Mouse (Mus musculus) lung, postnatal 0 days (tissue): ENCODE data around the gene Strip2. TPM values are rescaled to one million over a fixed set of nuclear protein-coding genes. Genes with fewer than 3 reads are reported as not detected.

Source experiments
- ATAC-seq: fragments of 200-750 bp; cut with Nextera tagmentation; 2 replicates; pipeline ENCODE4 v1.8.0; 2017; ENCODE audit warnings: moderate library complexity
- DNase-seq: peaks from one replicate; pipeline ENCODE4 v3.0.0-alpha.2; 2016; ENCODE audit warnings: low spot score
- H3K27ac ChIP-seq: fragments of 300-500 bp; sonication (generic); 2 replicates; pipeline ENCODE4 v1.5.1; 2014; ENCODE audit warnings: antibody characterized with exemption, mild to moderate bottlenecking, low read length, mixed read lengths
- H3K27me3 ChIP-seq: fragments of 300-500 bp; sonication (generic); replicated peaks from 2 replicates; pipeline ENCODE4 v1.6.1; 2014; ENCODE audit warnings: low read length, mixed read lengths; ENCODE audit not compliant: insufficient read depth
- H3K36me3 ChIP-seq: fragments of 300-500 bp; sonication (generic); 2 replicates; pipeline ENCODE4 v1.6.1; 2014; ENCODE audit warnings: low read length, mixed read lengths; ENCODE audit not compliant: insufficient read depth
- H3K4me1 ChIP-seq: fragments of 300-500 bp; sonication (generic); 2 replicates; pipeline ENCODE4 v1.6.1; 2014; ENCODE audit warnings: antibody characterized with exemption, low read depth, low read length, mixed read lengths; ENCODE audit not compliant: insufficient read depth
- H3K4me2 ChIP-seq: fragments of 300-500 bp; sonication (generic); replicated peaks from 2 replicates; pipeline ENCODE4 v1.6.1; 2014; ENCODE audit warnings: low read depth, mild to moderate bottlenecking, low read length, moderate library complexity, mixed read lengths
- H3K4me3 ChIP-seq: fragments of 300-500 bp; sonication (generic); 2 replicates; pipeline ENCODE4 v1.5.1; 2014; ENCODE audit warnings: low read depth, low read length
- H3K9ac ChIP-seq: fragments of 300-500 bp; sonication (generic); replicated peaks from 2 replicates; pipeline ENCODE4 v1.6.1; 2014; ENCODE audit warnings: low read depth, mild to moderate bottlenecking
- H3K9me3 ChIP-seq: fragments of 300-500 bp; sonication (generic); 2 replicates; pipeline ENCODE4 v1.6.1; 2016; ENCODE audit warnings: low read length, mixed read lengths
- CTCF ChIP-seq: IDR thresholded peaks from 2 replicates; pipeline ENCODE4 v1.5.1; 2016; ENCODE audit warnings: antibody characterized with exemption, mild to moderate bottlenecking
- EP300 ChIP-seq: IDR thresholded peaks from 2 replicates; pipeline ENCODE4 v1.6.1; 2016; ENCODE audit warnings: antibody characterized with exemption, mild to moderate bottlenecking, control low read depth
- WGBS: fragments of 180-500 bp; shearing (Covaris S2); extraction: QIAGEN DNeasy Blood & Tissue Kit; methylation state at CpG from one replicate; pipeline ENCODE4 v1.1.7; 2014; 5-methylcytosine and 5-hydroxymethylcytosine counted together
- polyA plus RNA-seq: library from polyadenylated mRNA; unstranded; fragments of >200 nt; fragmentation: Nextera tagmentation; extraction: Ambion mirVana; gene quantifications from 2 replicates; pipeline ENCODE4 v1.2.1, GENCODE M21; 2015

Gene Strip2
- polyA plus RNA-seq, 1 experiment from 2014 or later = 0.47 TPM

- H3K4me1 ChIP-seq = no peaks in the 10 kb centered on the region
- no peak overlapping the region for H3K4me3 ChIP-seq
- no peak for DNase-seq
- H3K27me3 ChIP-seq = no peaks in the 10 kb centered on the region
- ATAC-seq = no peak
- no peaks in the 10 kb centered on the region for H3K9me3 ChIP-seq
- no peak overlapping the region for H3K9ac ChIP-seq
- WGBS = 80% methylated on average over 3 of the region's 3 CpGs
- no peak overlapping the region for H3K4me2 ChIP-seq
- no peak overlapping the region for H3K27ac ChIP-seq
- no peaks in the 10 kb centered on the region for H3K36me3 ChIP-seq
- TF ChIP-seq CTCF (no peak), EP300 (no peak)
These were observed 41.9 kb downstream of the Strip2 start for GRCm38 (mm10) chr6:29958669-29959068.

DNA sequence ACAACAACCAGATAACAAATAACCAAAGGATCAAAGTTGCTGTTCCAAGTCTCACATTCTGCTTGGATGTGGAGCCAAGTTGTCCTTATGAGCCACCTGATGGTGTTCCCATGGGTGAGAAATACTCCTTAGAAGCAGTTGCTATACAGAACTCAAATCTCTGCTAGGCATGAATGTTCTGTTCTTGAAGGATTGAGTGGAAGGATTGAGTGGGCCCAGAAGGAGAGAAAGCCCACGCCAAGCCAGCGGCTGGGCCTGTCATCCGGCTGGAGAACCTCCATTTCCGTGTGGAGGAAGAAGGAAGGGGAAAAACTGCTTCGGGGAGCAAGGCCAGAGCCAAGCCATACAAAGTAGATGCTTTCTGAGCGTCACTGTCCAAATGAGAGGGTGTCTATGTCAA is 44.3 kb downstream of the Strip2 start:
- Histone ChIP-seq H3K4me1 (no peaks in the 10 kb centered on the region), H3K27ac (no peak overlapping the region), H3K4me2 (no peak overlapping the region), H3K27me3 (no peaks in the 10 kb centered on the region), H3K36me3 (no peaks in the 10 kb centered on the region), H3K9me3 (no peaks in the 10 kb centered on the region), H3K9ac (no peak overlapping the region), H3K4me3 (no peak overlapping the region)
- no peak for DNase-seq
- ATAC-seq = no peak
- TF ChIP-seq EP300 (no peak), CTCF (no peak)
- WGBS = 85% methylated on average over 6 of the region's 6 CpGs

DNA sequence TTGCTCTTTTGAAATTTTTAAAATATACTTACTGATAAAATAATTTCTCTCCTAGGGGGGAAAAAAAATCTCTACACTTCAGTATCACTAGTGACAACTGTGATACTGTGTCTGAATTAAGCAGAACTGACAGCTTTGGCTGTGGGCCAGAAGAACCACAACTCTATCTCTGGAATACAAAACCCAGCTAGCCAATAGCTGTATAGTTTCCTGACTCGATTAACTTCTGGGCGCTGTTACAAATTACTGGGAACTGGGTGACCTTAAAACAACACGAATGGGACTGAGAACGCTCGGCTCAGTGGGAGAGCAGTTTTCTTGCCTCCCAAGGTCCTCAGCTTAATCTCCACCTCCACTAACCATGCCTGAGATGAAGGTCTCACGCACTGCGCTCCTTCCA is 51.1 kb downstream of the Strip2 start:
- Histone ChIP-seq H3K4me2 (no peak overlapping the region), H3K4me3 (no peak overlapping the region), H3K4me1 (no peaks in the 10 kb centered on the region), H3K27ac (no peak overlapping the region), H3K9me3 (no peaks in the 10 kb centered on the region), H3K36me3 (no peaks in the 10 kb centered on the region), H3K27me3 (no peaks in the 10 kb centered on the region), H3K9ac (no peak overlapping the region)
- ATAC-seq (no peak), DNase-seq (no peak)
- WGBS = 60% methylated on average over 7 of the region's 7 CpGs
- no peak for TF ChIP-seq CTCF
- TF ChIP-seq EP300 = no peak

- TF ChIP-seq EP300 (no peak), CTCF (no peak)
- H3K9ac ChIP-seq = no peak overlapping the region
- DNase-seq = no peak
- no peaks in the 10 kb centered on the region for H3K36me3 ChIP-seq
- H3K4me2 ChIP-seq = no peak overlapping the region
- no peaks in the 10 kb centered on the region for H3K4me1 ChIP-seq
- H3K9me3 ChIP-seq = no peaks in the 10 kb centered on the region
- H3K27ac ChIP-seq = no peak overlapping the region
- no peaks in the 10 kb centered on the region for H3K27me3 ChIP-seq
- 58% methylated on average over 5 of the region's 5 CpGs for WGBS
- no peak for ATAC-seq
- H3K4me3 ChIP-seq = no peak overlapping the region
These were observed 56.5 kb downstream of the Strip2 start for GRCm38 (mm10) chr6:29973341-29973740.

DNA sequence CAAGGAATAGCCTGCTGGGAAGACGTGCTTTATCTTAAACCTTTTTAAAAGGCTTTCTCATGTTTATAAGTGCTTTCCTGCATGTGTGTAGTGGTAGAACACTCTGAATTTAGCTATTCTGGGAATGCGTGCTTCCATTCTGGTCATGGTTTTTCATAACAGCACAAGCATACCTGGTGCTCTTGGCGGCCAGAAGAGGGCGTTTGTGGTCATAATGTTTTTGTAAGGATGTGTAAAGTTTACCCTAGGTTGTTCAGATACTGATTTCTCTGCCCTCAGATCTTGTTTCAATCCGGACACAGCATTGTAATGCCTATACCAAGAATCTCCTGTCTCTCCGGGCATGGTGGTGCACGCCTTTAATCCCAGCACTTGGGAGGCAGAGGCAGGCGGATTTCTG is 58.0 kb downstream of the Strip2 start:
- no peak overlapping the region for H3K4me2 ChIP-seq
- no peaks in the 10 kb centered on the region for H3K9me3 ChIP-seq
- H3K4me3 ChIP-seq = no peak overlapping the region
- TF ChIP-seq EP300 (no peak), CTCF (peak; percentile 57)
- no peaks in the 10 kb centered on the region for H3K27me3 ChIP-seq
- H3K4me1 ChIP-seq = no peaks in the 10 kb centered on the region
- no peaks in the 10 kb centered on the region for H3K36me3 ChIP-seq
- WGBS = 62% methylated on average over 8 of the region's 8 CpGs
- H3K9ac ChIP-seq = no peak overlapping the region
- H3K27ac ChIP-seq = no peak overlapping the region
- no peak for ATAC-seq
- peak; percentile 39 for DNase-seq

DNA sequence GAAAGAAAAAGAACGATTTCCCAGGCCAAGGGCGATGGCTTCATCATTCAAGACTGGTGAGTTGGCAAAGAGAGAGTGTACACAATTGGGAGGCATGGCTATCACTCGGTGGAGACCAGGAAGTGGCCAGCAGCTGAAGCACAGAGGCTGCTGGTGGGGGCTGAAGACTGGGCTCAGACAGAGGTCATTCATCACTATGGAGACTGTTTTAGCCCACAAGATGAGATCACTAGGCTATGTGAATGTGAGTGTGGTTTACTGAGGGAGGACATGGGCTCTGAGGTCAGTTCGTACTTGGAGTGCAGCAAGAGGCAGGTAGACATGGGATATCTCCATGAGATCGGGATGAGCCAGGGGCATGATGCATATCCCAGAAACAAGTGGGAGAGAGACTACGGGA is 63.6 kb downstream of the Strip2 start:
- no peak for DNase-seq
- TF ChIP-seq CTCF = no peak
- no peak for TF ChIP-seq EP300
- no peaks in the 10 kb centered on the region; the same call in 1 of the 2 replicates for H3K4me1 ChIP-seq

DNA sequence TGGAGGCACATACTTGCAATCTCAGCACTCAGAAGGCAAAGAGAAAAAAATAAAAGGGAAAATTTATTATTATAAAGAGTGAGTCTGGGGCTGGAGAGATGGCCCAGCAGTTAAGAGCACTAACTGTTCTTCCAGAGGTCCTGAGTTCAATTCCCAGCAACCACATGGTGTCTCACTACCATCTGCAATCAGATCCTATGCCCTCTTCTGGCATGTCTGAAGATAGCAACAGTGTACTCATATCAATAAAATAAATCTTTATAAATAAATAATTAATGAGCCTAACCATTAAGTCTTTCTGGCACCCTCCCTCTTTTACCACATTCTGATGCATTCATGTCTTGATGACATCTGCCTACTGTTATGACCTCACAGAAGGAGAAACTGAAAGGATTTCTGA is 65.0 kb downstream of the Strip2 start:
- ATAC-seq (no peak), DNase-seq (no peak)
- H3K4me1 ChIP-seq = no peaks in the 10 kb centered on the region; the same call in 1 of the 2 replicates
- no peak overlapping the region for H3K4me2 ChIP-seq
- H3K27me3 ChIP-seq = no peaks in the 10 kb centered on the region
- H3K36me3 ChIP-seq = no peaks in the 10 kb centered on the region
- H3K9me3 ChIP-seq = no peaks in the 10 kb centered on the region
- H3K27ac ChIP-seq = no peak overlapping the region
- TF ChIP-seq EP300 = no peak
- no peak; the same call in 1 of the 2 replicates for TF ChIP-seq CTCF
- no peak overlapping the region for H3K9ac ChIP-seq
- H3K4me3 ChIP-seq = no peak overlapping the region

More for the DNA sequence above, 63.6 kb downstream of the Strip2 start:
- H3K9me3 ChIP-seq = no peaks in the 10 kb centered on the region
- H3K27ac ChIP-seq = no peak overlapping the region
- no peaks in the 10 kb centered on the region for H3K27me3 ChIP-seq
- H3K9ac ChIP-seq = no peak overlapping the region
- no peaks in the 10 kb centered on the region for H3K36me3 ChIP-seq
- no peak overlapping the region for H3K4me2 ChIP-seq
- 75% methylated on average over 6 of the region's 6 CpGs for WGBS
- H3K4me3 ChIP-seq = no peak overlapping the region
- no peak for ATAC-seq
